Mouse (Mus musculus) thymus, postnatal 36 days (tissue): ENCODE data around the gene Clcn7.
"Not testable (repeated sequence)": the region's sequence is repeated elsewhere in the genome, so short reads cannot be mapped to it uniquely, and the experiment has no call there.

Experiments used
- DNase-seq, 2 experiments: peaks; one replicate each; pipeline ENCODE4 v3.0.0; 2022; ENCODE audit warnings: mixed read lengths in 2 of 2

Gene Clcn7

GRCm38 (mm10) chr17:25133275-25133698 is at the start of gene Clcn7:
Gene Clcn7 (plus strand): TSS chr17:25133391.
- peak; percentile 84 to 86 for DNase-seq

DNA sequence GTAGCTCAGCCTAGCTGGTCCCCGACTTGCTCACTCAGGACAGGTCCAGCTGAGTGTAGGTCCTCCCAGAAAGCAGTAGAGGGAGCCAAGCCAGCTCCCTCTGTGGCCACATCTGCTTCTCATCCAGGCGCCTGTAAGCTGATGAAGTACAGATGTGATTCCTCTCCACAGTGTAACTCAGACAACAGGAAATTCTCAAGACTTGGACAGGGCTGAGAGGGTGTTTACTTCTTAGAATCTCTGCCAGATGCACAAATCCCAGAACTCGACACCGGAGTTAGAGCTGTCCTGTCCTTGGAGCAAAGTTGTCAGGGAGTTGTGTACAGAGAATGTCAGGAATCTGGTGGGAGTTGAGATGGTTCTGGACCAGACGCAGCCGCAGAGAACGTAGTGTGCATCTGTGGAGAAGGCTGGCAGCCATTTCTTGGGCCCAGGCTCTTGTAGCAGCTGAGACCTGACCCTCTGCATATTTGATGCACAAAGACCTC is 49.7 kb upstream of the Clcn7 start, which contains the start of gene Tmem204:
Gene Tmem204, minus strand, starts transcription at position 148 of the 488 bp plus-strand sequence.
- no peak for DNase-seq

DNA sequence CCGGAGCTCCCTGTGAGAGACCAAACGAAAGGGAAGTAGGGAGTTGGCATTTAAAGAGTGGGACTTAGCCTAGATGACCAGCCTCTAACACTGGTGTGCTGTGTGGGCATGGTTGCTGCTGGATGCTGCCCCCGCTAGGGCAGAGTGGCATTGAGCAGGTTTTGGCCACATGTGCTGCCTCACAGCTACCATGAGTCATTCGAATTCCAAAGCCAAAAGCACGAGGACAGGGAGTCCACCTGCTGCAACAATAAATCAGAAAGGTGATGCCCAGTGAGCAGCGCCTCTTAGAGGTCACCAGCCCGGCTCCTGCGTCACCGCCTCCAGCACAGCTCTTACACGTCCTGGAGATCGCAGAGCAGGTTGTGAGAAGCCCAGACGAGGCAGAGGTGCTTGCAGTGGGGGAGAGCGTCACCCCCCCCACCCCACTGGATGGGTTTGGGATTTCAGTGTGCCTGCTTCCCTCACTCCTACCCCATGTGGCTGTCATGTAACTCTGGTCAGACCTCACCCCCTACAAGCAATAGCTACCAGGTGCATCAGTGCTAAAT is 48.3 kb upstream of the Clcn7 start:
- no peak for DNase-seq

GRCm38 (mm10) chr17:25086724-25087123 is 46.5 kb upstream of the Clcn7 start:
- no peak for DNase-seq

- no peak for DNase-seq
Observed at GRCm38 (mm10) chr17:25089158-25089557, 44.0 kb upstream of the Clcn7 start.

GRCm38 (mm10) chr17:25090450-25090849 is 42.7 kb upstream of the Clcn7 start:
- DNase-seq: no peak

DNA sequence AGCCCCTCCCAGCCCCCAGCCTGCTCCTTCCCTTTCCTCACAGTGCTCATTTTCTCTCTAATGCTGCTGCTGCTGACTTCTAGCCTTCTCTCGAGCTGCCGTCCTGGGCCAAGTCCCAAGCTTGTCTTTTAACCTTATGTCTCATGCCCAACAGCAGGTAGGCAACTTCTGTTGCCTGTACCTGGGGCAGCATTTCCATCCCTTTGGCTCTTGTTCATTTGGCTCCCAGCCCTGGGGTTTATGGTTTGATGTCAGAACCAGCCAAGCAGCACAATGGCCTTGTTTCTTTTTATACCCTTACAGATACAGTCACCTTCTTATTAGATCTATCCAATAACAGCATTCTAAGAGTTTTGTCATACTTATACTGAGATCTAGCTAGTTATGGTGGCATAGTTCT is 37.0 kb upstream of the Clcn7 start:
- DNase-seq: no peak

- no peak for DNase-seq
Observed at GRCm38 (mm10) chr17:25100052-25100451, 33.1 kb upstream of the Clcn7 start.

- DNase-seq: no peak
Observed at GRCm38 (mm10) chr17:25101338-25101737, 31.9 kb upstream of the Clcn7 start.

- DNase-seq: no peak
Observed at GRCm38 (mm10) chr17:25107786-25108185, 25.4 kb upstream of the Clcn7 start.

DNA sequence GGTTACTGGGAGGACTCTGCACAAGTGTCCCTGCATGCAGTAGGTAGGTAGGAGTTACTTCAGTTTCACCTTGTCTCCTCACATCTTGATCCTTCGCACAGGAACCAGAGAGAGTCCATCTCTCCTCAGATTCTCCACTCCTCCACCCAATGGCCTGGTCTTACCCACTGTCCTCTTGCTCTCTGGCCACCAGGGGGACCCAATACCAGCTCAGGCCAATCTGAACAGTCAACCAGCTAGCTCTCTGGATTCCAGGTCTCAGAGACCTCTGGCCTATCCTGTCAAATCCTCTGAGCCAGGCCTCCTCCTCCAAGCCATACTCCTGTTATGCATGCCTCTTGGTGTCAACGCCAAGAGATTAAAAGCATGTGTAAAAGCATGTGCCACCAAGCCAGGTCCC is 23.6 kb upstream of the Clcn7 start:
- no peak for DNase-seq

- no peak for DNase-seq
Observed at GRCm38 (mm10) chr17:25110590-25110989, 22.6 kb upstream of the Clcn7 start.

GRCm38 (mm10) chr17:25111220-25111619 is 22.0 kb upstream of the Clcn7 start:
- DNase-seq: no peak

GRCm38 (mm10) chr17:25111739-25112422 is 21.3 kb upstream of the Clcn7 start:
- no peak for DNase-seq

- DNase-seq: no peak
Observed at GRCm38 (mm10) chr17:25112423-25112810, 20.8 kb upstream of the Clcn7 start.

DNA sequence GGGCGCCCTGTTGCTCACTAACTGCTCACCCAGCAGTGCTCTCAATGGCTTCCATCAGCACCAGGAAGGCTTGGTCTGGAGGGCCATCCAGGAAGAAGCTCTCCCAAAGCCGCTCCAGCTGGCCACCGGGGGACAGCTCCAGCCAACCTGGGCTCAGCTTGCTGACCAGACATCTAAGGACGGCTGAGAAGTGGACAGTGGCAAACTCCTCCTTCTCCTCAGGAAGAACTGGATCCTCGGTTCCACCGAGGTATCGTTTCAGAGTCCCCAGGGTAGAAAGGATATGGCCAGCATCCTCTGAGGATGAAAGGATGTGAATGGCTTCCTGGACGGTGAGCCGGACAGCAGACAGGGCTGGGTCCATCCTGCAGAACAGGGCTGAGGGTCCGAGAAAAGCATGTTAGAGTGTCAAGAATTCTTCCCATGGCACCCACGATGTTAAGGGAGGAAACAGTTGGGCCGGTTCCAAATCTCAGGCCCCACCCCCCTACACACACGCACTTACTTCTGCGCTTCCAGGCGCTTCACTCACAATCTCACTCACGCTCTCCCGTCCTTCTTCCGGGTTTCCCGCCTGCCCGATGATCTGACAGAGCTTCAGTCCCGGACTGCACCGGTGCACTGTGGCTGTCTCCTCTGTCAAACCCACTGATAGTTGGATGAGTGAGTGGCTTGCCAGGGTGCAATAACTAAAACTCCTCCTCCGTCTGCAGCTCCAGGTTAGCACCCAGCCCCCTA is 18.1 kb upstream of the Clcn7 start:
- DNase-seq: no peak

GRCm38 (mm10) chr17:25115664-25116432 is 17.3 kb upstream of the Clcn7 start, which contains the start of gene Telo2:
Gene Telo2 (minus strand): TSS chr17:25115967.
- DNase-seq: peak; percentile 90 to 91

DNA sequence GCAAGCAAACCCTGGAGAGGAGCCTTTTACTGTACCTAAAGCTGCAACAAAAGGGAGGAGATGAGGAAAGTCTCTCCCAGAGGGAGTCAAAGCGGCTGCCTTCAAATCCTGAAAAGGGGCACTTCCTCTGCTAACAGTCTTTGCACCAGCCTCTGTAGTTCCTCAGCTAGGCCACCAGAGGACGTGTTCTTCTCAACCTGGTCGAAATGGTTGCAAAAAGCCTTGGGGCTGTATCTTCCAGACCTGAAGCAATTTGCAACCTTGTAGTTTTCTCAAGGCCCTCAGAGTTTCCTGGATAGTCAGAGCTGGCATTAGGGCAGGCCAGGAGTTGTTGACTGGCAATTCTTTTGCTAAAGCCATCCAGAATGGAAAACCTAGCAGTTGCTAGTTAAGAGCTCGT is 15.9 kb upstream of the Clcn7 start:
- DNase-seq: peak in 1 of 2 experiments; percentile 10

DNA sequence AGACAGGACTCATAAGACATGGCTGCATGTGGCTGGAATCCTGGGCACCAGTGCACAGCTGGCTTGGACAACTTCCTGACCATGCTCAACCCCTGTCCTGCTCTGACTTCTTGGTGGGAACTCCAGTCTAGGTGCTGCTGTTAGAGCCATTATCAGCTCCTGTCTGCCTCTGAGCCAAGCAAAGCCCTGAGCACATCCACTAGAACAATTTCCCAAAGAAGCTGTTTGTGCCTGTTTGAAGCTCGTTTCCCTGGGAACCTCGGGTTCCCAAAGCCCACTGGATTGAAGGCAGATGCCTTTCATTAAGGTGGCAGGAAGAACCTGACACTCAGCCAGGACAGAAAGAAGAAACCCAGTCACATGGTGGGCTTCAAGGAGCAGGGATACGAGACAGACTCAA is 12.8 kb upstream of the Clcn7 start, which contains the start of gene Ptx4:
Gene Ptx4, plus strand, starts transcription at position 355 of the 400 bp plus-strand sequence.
- DNase-seq: no peak

DNA sequence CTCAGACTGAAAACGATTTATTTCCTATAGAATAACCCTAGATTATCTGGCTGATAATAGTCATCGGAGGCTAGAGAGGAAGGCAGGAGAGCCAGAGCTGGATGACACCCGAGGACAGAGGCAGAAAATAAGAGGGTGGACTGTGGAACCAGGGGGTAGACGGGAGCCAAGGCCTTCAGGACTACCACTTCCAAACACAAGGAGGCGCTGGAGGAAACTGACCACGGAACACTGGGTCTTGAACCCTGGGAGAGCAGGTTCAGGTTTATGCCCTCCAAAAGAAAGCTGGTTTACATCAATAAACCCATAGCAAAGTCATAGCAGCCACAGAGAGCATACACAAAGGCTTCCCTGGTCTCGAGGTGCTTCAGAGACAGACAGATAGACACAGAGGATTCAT is 9.2 kb upstream of the Clcn7 start:
- DNase-seq: peak; percentile 36 to 48

DNA sequence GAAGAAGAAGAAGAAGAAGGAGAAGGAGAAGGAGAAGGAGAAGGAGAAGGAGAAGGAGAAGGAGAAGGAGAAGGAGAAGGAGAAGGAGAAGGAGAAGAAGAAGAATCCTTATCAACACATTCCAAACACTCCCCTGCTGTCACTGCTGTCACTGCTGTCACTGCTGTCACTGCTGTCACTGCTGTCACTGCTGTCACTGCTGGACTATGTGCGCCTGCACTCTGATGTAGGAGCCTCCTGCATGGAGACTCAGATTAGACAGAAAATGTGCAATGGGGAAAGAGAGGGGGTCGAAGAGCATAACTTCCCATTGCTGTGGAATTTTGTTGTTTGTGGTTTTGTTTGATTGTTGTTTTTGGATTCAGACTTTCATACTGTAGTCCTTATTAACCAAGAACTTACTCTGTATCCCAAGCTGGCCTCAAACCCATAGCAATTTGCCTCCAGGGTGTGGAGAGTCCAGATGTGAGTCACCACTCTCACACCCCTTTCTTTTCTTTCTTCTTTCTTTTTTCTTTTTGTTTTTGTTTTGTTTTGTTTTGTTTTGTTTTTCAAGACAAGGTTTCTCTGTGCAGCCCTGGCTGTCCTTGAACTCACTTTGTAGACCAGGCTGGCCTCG is 7.6 kb upstream of the Clcn7 start:
- DNase-seq: not testable (repeated sequence)

DNA sequence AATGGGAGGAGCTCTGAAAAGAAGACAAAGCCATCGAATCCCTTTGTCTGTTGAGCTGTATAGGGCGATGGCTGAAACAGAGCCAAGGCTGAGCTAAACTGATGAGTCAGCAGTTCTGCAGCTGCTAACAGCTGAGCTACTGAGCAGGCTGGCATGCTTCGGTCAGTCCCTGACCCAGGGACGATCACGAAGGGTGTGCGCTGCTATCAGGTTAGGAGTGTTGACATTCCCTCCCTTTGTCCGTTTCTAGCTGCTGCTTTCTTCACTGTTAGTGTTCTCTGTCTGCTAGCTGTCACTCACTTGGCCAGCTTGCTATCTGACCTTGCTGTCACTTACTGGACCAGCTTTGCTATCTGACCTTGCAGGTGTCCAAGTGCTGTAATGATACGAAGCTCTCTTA is 6.1 kb upstream of the Clcn7 start:
- no peak for DNase-seq
